Mouse (Mus musculus): Measurements from ENCODE around the gene Sgpp1. TPM values are rescaled to one million over a fixed set of nuclear protein-coding genes. Genes with fewer than 3 reads are reported as not detected.

Sgpp1 gene
- total and polyA plus RNA-seq, 2 experiments from 2014 or later = 15.2 to 35.9 TPM

- H3K27ac ChIP-seq (ENCODE audit: low read depth, low read length) = no peak overlapping the region
- peaks cover 7% of the 10 kb centered on the region; the same call in 1 of the 2 replicates for H3K4me1 ChIP-seq (ENCODE audit: insufficient read depth, low read length)
- WGBS = 77% methylated on average over 4 of the region's 4 CpGs
- H3K9ac ChIP-seq (replicated peaks; ENCODE audit: low read length, poor library complexity, severe bottlenecking) = no peak overlapping the region
- no peak overlapping the region; the same call in 1 of the 2 replicates for H3K4me3 ChIP-seq (ENCODE audit: low read depth, low read length)
- no peak for TF ChIP-seq CTCF (IDR thresholded peaks at IDR 0.05)
- no peaks in the 10 kb centered on the region for H3K27me3 ChIP-seq (ENCODE audit: insufficient read depth, low read length)
- DNase-seq (ENCODE audit: low spot score) (no peak), ATAC-seq (ENCODE audit: low FRiP score) (no peak)
- H3K36me3 ChIP-seq (ENCODE audit: insufficient read depth, low read length) = no peaks in the 10 kb centered on the region
- H3K4me2 ChIP-seq (ENCODE audit: low read depth, low read length, poor library complexity, severe bottlenecking) = no peak overlapping the region
- H3K9me3 ChIP-seq (ENCODE audit: low read length) = no peaks in the 10 kb centered on the region
These were observed 767 bp upstream of the Sgpp1 start for GRCm38 (mm10) chr12:75736296-75736695.

- ATAC-seq (ENCODE audit: low FRiP score) = 0 out of 2 replicates have a peak, but pooled peaks have one; percentile 12
- under 1% methylated on average over 17 of the region's 17 CpGs for WGBS
These were observed 661 bp downstream of the Sgpp1 start for GRCm38 (mm10) chr12:75734891-75735245.

DNA sequence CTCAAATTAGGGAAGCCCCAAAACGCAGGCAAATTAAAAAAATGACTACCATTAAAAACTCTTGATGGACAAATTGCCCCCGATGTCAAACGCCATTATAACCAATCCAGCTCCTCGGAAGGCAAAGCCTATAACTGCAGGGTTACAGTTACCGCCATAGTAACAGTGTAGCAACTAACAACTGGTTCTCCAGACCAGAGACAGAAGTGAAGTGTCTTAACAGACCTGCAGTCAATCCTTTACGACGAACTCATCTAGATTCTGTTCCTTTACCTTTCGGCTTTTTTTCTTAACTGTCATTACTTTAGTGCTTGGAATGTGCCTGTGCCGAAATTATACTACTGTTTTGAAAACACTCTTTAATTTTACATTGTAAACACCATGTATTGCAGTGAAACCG lies 1.4 kb downstream of the Sgpp1 start:
- Histone ChIP-seq H3K9ac (replicated peaks; ENCODE audit: low read length, poor library complexity, severe bottlenecking) (0 out of 2 replicates have a peak overlapping the region, but pooled peaks have one; percentile 0), H3K9me3 (ENCODE audit: low read length) (no peaks in the 10 kb centered on the region), H3K4me2 (ENCODE audit: low read depth, low read length, poor library complexity, severe bottlenecking) (peak overlapping the region; percentile 78), H3K4me1 (ENCODE audit: insufficient read depth, low read length) (peaks cover 7% of the 10 kb centered on the region; the same call in 1 of the 2 replicates), H3K27ac (ENCODE audit: low read depth, low read length) (no peak overlapping the region), H3K4me3 (ENCODE audit: low read depth, low read length) (peak overlapping the region; percentile 92), H3K36me3 (ENCODE audit: insufficient read depth, low read length) (no peaks in the 10 kb centered on the region), H3K27me3 (ENCODE audit: insufficient read depth, low read length) (no peaks in the 10 kb centered on the region)
- no peak for TF ChIP-seq CTCF (IDR thresholded peaks at IDR 0.05)
- no peak for ATAC-seq (ENCODE audit: low FRiP score)
- DNase-seq (ENCODE audit: low spot score) = no peak
- 24% methylated on average over 10 of the region's 10 CpGs for WGBS

More at GRCm38 (mm10) chr12:75734891-75735245, 661 bp downstream of the Sgpp1 start:
- H3K4me3 ChIP-seq (ENCODE audit: low read depth, low read length) = peak overlapping the region; percentile 92
- H3K9me3 ChIP-seq (ENCODE audit: low read length) = no peaks in the 10 kb centered on the region
- peaks cover 7% of the 10 kb centered on the region; the same call in 1 of the 2 replicates for H3K4me1 ChIP-seq (ENCODE audit: insufficient read depth, low read length)
- DNase-seq (ENCODE audit: low spot score) = no peak
- H3K27ac ChIP-seq (ENCODE audit: low read depth, low read length) = peak overlapping the region; percentile 83
- peak overlapping the region; percentile 93 for H3K9ac ChIP-seq (replicated peaks; ENCODE audit: low read length, poor library complexity, severe bottlenecking)
- no peaks in the 10 kb centered on the region for H3K27me3 ChIP-seq (ENCODE audit: insufficient read depth, low read length)
- peak overlapping the region; percentile 78 for H3K4me2 ChIP-seq (ENCODE audit: low read depth, low read length, poor library complexity, severe bottlenecking)
- no peaks in the 10 kb centered on the region for H3K36me3 ChIP-seq (ENCODE audit: insufficient read depth, low read length)
- no peak for TF ChIP-seq CTCF (IDR thresholded peaks at IDR 0.05)

- DNase-seq (ENCODE audit: low spot score) (no peak), ATAC-seq (ENCODE audit: low FRiP score) (no peak)
- H3K27me3 ChIP-seq (ENCODE audit: insufficient read depth, low read length) = no peaks in the 10 kb centered on the region
- no peak for TF ChIP-seq CTCF (IDR thresholded peaks at IDR 0.05)
- peak overlapping the region; percentile 92 for H3K4me3 ChIP-seq (ENCODE audit: low read depth, low read length)
- peak overlapping the region; percentile 78 for H3K4me2 ChIP-seq (ENCODE audit: low read depth, low read length, poor library complexity, severe bottlenecking)
- H3K4me1 ChIP-seq (ENCODE audit: insufficient read depth, low read length) = peaks cover 7% of the 10 kb centered on the region; the same call in 1 of the 2 replicates
- 0 out of 2 replicates have a peak, but pooled peaks cover 2% of the 10 kb centered on the region for H3K36me3 ChIP-seq (ENCODE audit: insufficient read depth, low read length)
- WGBS = 40% methylated on average over 7 of the region's 7 CpGs
- no peak overlapping the region for H3K27ac ChIP-seq (ENCODE audit: low read depth, low read length)
- H3K9ac ChIP-seq (replicated peaks; ENCODE audit: low read length, poor library complexity, severe bottlenecking) = 0 out of 2 replicates have a peak overlapping the region, but pooled peaks have one; percentile 0
- H3K9me3 ChIP-seq (ENCODE audit: low read length) = no peaks in the 10 kb centered on the region
These were observed 2.0 kb downstream of the Sgpp1 start for GRCm38 (mm10) chr12:75733331-75734070.

DNA sequence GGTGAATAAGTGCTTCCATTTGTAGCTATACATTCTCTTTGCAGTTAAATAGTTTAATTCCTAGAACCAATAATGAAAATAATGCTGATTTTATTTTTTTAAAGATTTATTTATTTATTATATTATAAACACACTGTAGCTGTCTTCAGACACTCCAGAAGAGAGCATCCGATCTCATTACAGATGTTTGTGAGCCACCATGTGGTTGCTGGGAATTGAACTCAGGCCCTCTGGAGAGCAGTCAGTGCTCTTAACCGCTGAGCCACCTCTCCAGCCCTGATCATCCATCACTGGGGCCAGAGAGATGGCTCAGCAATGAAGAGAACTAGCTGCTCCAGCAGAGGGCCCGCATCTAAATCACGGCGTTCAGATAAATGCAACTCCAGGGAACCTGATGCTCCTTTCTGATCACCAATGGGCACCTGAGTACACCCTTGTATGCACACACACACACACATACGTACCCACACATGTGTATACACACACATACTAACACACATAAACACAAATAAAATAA lies 3.5 kb downstream of the Sgpp1 start:
- Histone ChIP-seq H3K4me2 (ENCODE audit: low read depth, low read length, poor library complexity, severe bottlenecking) (peak overlapping the region; percentile 18; the same call in 1 of the 2 replicates), H3K4me1 (ENCODE audit: insufficient read depth, low read length) (peaks cover 7% of the 10 kb centered on the region; the same call in 1 of the 2 replicates), H3K9ac (replicated peaks; ENCODE audit: low read length, poor library complexity, severe bottlenecking) (no peak overlapping the region), H3K4me3 (ENCODE audit: low read depth, low read length) (no peak overlapping the region), H3K27me3 (ENCODE audit: insufficient read depth, low read length) (no peaks in the 10 kb centered on the region), H3K9me3 (ENCODE audit: low read length) (no peaks in the 10 kb centered on the region), H3K27ac (ENCODE audit: low read depth, low read length) (no peak overlapping the region), H3K36me3 (ENCODE audit: insufficient read depth, low read length) (0 out of 2 replicates have a peak, but pooled peaks cover 3% of the 10 kb centered on the region)
- WGBS = 54% methylated on average over 6 of the region's 6 CpGs
- ATAC-seq (ENCODE audit: low FRiP score) = no peak
- DNase-seq (ENCODE audit: low spot score) = no peak
- no peak for TF ChIP-seq CTCF (IDR thresholded peaks at IDR 0.05)

DNA sequence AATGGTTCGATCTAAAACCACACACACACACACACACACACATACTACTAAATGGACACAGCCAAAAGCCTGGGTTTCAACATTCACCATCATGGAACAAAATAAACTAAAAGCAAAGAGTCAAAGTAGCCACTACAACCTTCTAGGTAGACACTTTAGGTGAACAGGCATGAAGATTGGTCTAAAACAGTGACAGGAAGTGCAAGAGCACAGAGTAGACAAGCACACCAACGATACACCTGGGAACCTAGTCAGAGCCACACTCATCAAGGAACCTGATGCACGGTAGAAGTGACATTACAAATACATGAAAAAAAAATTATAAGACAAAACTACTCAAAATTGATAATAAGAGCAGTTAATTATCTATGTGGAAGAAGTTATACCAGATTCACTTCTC lies 4.0 kb downstream of the Sgpp1 start:
- Histone ChIP-seq H3K9ac (replicated peaks; ENCODE audit: low read length, poor library complexity, severe bottlenecking) (no peak overlapping the region), H3K27me3 (ENCODE audit: insufficient read depth, low read length) (no peaks in the 10 kb centered on the region), H3K9me3 (ENCODE audit: low read length) (no peaks in the 10 kb centered on the region), H3K4me3 (ENCODE audit: low read depth, low read length) (no peak overlapping the region), H3K4me2 (ENCODE audit: low read depth, low read length, poor library complexity, severe bottlenecking) (no peak overlapping the region), H3K27ac (ENCODE audit: low read depth, low read length) (no peak overlapping the region), H3K4me1 (ENCODE audit: insufficient read depth, low read length) (peaks cover 7% of the 10 kb centered on the region; the same call in 1 of the 2 replicates), H3K36me3 (ENCODE audit: insufficient read depth, low read length) (0 out of 2 replicates have a peak, but pooled peaks cover 3% of the 10 kb centered on the region)
- DNase-seq (ENCODE audit: low spot score) (no peak), ATAC-seq (ENCODE audit: low FRiP score) (no peak)
- 92% methylated on average over 3 of the region's 3 CpGs for WGBS
- TF ChIP-seq CTCF (IDR thresholded peaks at IDR 0.05) = no peak
